Mouse (Mus musculus): ENCODE results near the gene Mylk.

- TF ChIP-seq GATA1 (IDR thresholded peaks at IDR 0.05; ENCODE audit: low read length) = no peak
- TF ChIP-seq TAL1 (IDR thresholded peaks at IDR 0.05; ENCODE audit: low read length) = no peak
Measured at GRCm38 (mm10) chr16:35040154-35040553, 295.1 kb downstream of the Mylk start.

Measured in erythroblast, embryonic 14.5 days (primary cell).